Comparison of ENCODE assay signal across 16 mouse cellular contexts in the genomic region with DNA sequence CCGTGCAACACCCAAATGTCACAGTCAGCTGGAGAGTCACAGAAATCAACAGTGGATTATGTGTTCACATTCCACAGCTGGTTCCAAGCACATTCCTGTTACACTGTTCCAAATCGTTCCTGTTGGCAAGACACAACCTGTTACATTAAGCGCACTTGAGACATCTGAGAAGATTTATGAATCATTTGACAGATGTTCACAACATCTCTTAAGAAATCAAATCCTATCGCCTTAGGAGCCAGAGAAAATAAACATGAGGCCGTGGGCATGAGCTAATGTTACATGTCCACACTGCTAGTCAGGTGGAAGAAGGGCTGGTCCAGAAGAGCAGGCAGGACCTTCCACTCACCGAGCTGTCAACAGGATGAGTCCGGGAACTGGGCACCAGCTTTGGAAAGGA.
DNase-seq lines count a peak whose midpoint lies in the region; ATAC-seq and TF ChIP-seq lines count a peak whose summit lies in the region.
"Had no signal": no experiment of that assay in that cellular context is flagged by ENCODE, and none has a peak within 500 bp of the region (broad histone marks: within the 10 kb centered on the region; RNA-seq: fewer than 3 reads in every experiment).

No protein-coding gene starts in this region.

- ATAC-seq in heart, postnatal 0 days (ENCODE audit: insufficient read depth, low read depth) = peak; percentile 45; the same call in 1 of the 2 replicates
- peak; percentile 72 for ATAC-seq in lung, postnatal 0 days
- ATAC-seq: forebrain, embryonic 13.5 days; liver, postnatal 0 days; midbrain, embryonic 15.5 days had no signal

- H3K4me3 ChIP-seq in heart, postnatal 0 days (ENCODE audit: low read depth, low read length) = no peak overlapping the region
- H3K4me3 ChIP-seq in brown adipose tissue, adult 24 weeks (ENCODE audit: insufficient read depth, low read depth, low read length) = no peak overlapping the region
- no peak overlapping the region for H3K4me3 ChIP-seq in lung, postnatal 0 days (ENCODE audit: low read depth, low read length)
- H3K4me3 ChIP-seq in midbrain, embryonic 10.5 days = no peak overlapping the region
- H3K4me3 ChIP-seq: forebrain, embryonic 13.5 days; kidney, embryonic 15.5 days; midbrain, embryonic 15.5 days had no signal

- H3K27me3 ChIP-seq in heart, postnatal 0 days (ENCODE audit: control insufficient read depth, insufficient read depth, low read length) = no peaks in the 10 kb centered on the region
- H3K27me3 ChIP-seq in lung, postnatal 0 days (replicated peaks; ENCODE audit: insufficient read depth, low read length) = no peaks in the 10 kb centered on the region
- H3K27me3 ChIP-seq in midbrain, embryonic 10.5 days (ENCODE audit: low read depth, poor library complexity, severe bottlenecking) = no peaks in the 10 kb centered on the region
- H3K27me3 ChIP-seq: forebrain, embryonic 13.5 days; kidney, embryonic 15.5 days; midbrain, embryonic 15.5 days had no signal

- no peak overlapping the region for H3K4me2 ChIP-seq in heart, postnatal 0 days (ENCODE audit: low read depth, low read length)
- H3K4me2 ChIP-seq in lung, postnatal 0 days (replicated peaks; ENCODE audit: low read depth, low read length) = no peak overlapping the region
- H3K4me2 ChIP-seq: forebrain, embryonic 13.5 days; kidney, embryonic 15.5 days; midbrain, embryonic 15.5 days had no signal

- H3K9me3 ChIP-seq in heart, postnatal 0 days (replicated peaks; ENCODE audit: control insufficient read depth, low read length) = no peaks in the 10 kb centered on the region
- H3K9me3 ChIP-seq in lung, postnatal 0 days (ENCODE audit: low read length) = no peaks in the 10 kb centered on the region
- H3K9me3 ChIP-seq in midbrain, embryonic 10.5 days (replicated peaks) = no peaks in the 10 kb centered on the region
- H3K9me3 ChIP-seq: forebrain, embryonic 13.5 days; kidney, embryonic 15.5 days; midbrain, embryonic 15.5 days had no signal

- 0 out of 2 replicates have a peak overlapping the region, but pooled peaks have one; percentile 39 for H3K27ac ChIP-seq in heart, postnatal 0 days (ENCODE audit: low read depth)
- peak overlapping the region; percentile 26 for H3K27ac ChIP-seq in brown adipose tissue, adult 24 weeks (replicated peaks; ENCODE audit: low read depth, low read length)
- H3K27ac ChIP-seq in lung, postnatal 0 days (ENCODE audit: low read length) = no peak overlapping the region
- H3K27ac ChIP-seq in midbrain, embryonic 10.5 days (replicated peaks) = no peak overlapping the region
- H3K27ac ChIP-seq: forebrain, embryonic 13.5 days; kidney, embryonic 15.5 days; midbrain, embryonic 15.5 days had no signal

- peaks cover 10% of the 10 kb centered on the region for H3K4me1 ChIP-seq in heart, postnatal 0 days (ENCODE audit: control insufficient read depth, insufficient read depth)
- H3K4me1 ChIP-seq in brown adipose tissue, adult 24 weeks (ENCODE audit: control insufficient read depth, insufficient read depth, insufficient read length, low read length) = peaks cover 6% of the 10 kb centered on the region; the same call in 1 of the 2 replicates
- H3K4me1 ChIP-seq in lung, postnatal 0 days (ENCODE audit: insufficient read depth, low read depth, low read length) = peaks cover 4% of the 10 kb centered on the region; the same call in 1 of the 2 replicates
- no peaks in the 10 kb centered on the region for H3K4me1 ChIP-seq in midbrain, embryonic 10.5 days
- H3K4me1 ChIP-seq: forebrain, embryonic 13.5 days; midbrain, embryonic 15.5 days had no signal

- 49% methylated on average over 7 of the region's 7 CpGs for WGBS in heart, postnatal 0 days
- 36% methylated on average over 7 of the region's 7 CpGs for WGBS in lung, postnatal 0 days
- WGBS in midbrain, embryonic 10.5 days = 89% methylated on average over 7 of the region's 7 CpGs

- 0 out of 2 replicates have a peak, but pooled peaks cover 17% of the 10 kb centered on the region for H3K36me3 ChIP-seq in heart, postnatal 0 days (replicated peaks; ENCODE audit: control insufficient read depth, insufficient read depth, low read length)
- H3K36me3 ChIP-seq in lung, postnatal 0 days (ENCODE audit: insufficient read depth, low read length) = no peaks in the 10 kb centered on the region
- H3K36me3 ChIP-seq in midbrain, embryonic 10.5 days = peaks cover 37% of the 10 kb centered on the region

- TF ChIP-seq EP300 in heart, postnatal 0 days (IDR thresholded peaks at IDR 0.05; ENCODE audit: low read depth) = no peak
- TF ChIP-seq EP300 in lung, postnatal 0 days (IDR thresholded peaks at IDR 0.05) = peak; percentile 77

- H3K9ac ChIP-seq in heart, postnatal 0 days (replicated peaks; ENCODE audit: low read depth, low read length) = no peak overlapping the region
- no peak overlapping the region for H3K9ac ChIP-seq in lung, postnatal 0 days (replicated peaks; ENCODE audit: low read depth)
- H3K9ac ChIP-seq: forebrain, embryonic 13.5 days; kidney, embryonic 15.5 days; liver, postnatal 0 days; midbrain, embryonic 15.5 days had no signal

- DNase-seq in heart, postnatal 0 days (ENCODE audit: low spot score) = peak; percentile 30
- no peak for DNase-seq in heart, postnatal 14 days
- DNase-seq in NIH3T3 (ENCODE audit: low read depth) = peak; percentile 83
- DNase-seq in lung, postnatal 0 days (ENCODE audit: low spot score) = peak; percentile 79
- no peak for DNase-seq in ovary, postnatal 14 days (ENCODE audit: low spot score)
- DNase-seq in midbrain, embryonic 10.5 days (ENCODE audit: low spot score) = no peak
- DNase-seq in T-cell, adult 2 months (ENCODE audit: low spot score) = no peak
- DNase-seq: adrenal gland, adult 8-10 months; cerebellum, adult 9-11 months; liver, postnatal 0 days; right cerebral cortex, postnatal 4 days; thymus, postnatal 4 days had no signal

- intact Hi-C loops in heart, postnatal 14 days (cut with DNase I) = no loop called here

- TF ChIP-seq CTCF in heart, postnatal 0 days (IDR thresholded peaks at IDR 0.05; ENCODE audit: low read depth) = no peak
- no peak for TF ChIP-seq CTCF in lung, postnatal 0 days (IDR thresholded peaks at IDR 0.05)

Comparison
In these comparisons a context has a peak if more than half of its experiments do, and no peak if none do; other contexts are left out.
1. DNase-seq: peak in heart, postnatal 0 days (single experiment), NIH3T3 (single experiment) and lung, postnatal 0 days (single experiment); none in heart, postnatal 14 days (0 of 2), ovary, postnatal 14 days (single experiment), midbrain, embryonic 10.5 days (single experiment) and T-cell, adult 2 months (single experiment).
2. H3K27ac ChIP-seq: peak in heart, postnatal 0 days (single experiment) and brown adipose tissue, adult 24 weeks (single experiment); none in lung, postnatal 0 days (single experiment) and midbrain, embryonic 10.5 days (single experiment).